Mouse (Mus musculus): ENCODE measurements around the gene Ptch2. TPM values are rescaled to one million over a fixed set of nuclear protein-coding genes. Genes with fewer than 3 reads are reported as not detected.
A peak's percentile ranks its signal among the peaks of the same experiment; 100 is the strongest.

The Ptch2 gene
- polyA plus RNA-seq (2015; fragmentation: Nextera tagmentation; extraction: Ambion mirVana), result 6.5 and 7.0 TPM in 2 replicates

GRCm38 (mm10) chr4:117095551-117096452, at the start of gene Ptch2:
Ptch2 (plus strand) TSS chr4:117096075.
- no peaks in the 10 kb centered on the region for H3K27me3 ChIP-seq (replicated peaks)
- H3K9ac ChIP-seq, result peak within 1 kb of the TSS; percentile 36
- peaks cover 17% of the 10 kb centered on the region; the same call in 1 of the 2 replicates for H3K4me1 ChIP-seq
- H3K4me3 ChIP-seq (replicated peaks), result peak within 1 kb of the TSS; percentile 62
- H3K9me3 ChIP-seq, result no peaks in the 10 kb centered on the region
- no peaks in the 10 kb centered on the region for H3K36me3 ChIP-seq
- WGBS, result under 1% methylated on average over 46 of the region's 50 CpGs
- ATAC-seq (ENCODE audit: insufficient read depth, low FRiP score, low read depth), result peak; percentile 69
- H3K27ac ChIP-seq, result peak within 1 kb of the TSS; percentile 74
- H3K4me2 ChIP-seq, result peak within 1 kb of the TSS; percentile 96

- ATAC-seq (ENCODE audit: insufficient read depth, low FRiP score, low read depth), result no peak
- 73% methylated on average over 3 of the region's 3 CpGs for WGBS
- no peak overlapping the region for H3K4me3 ChIP-seq (replicated peaks)
These were observed 47.0 kb upstream of the Ptch2 start for GRCm38 (mm10) chr4:117048836-117049235.

GRCm38 (mm10) chr4:117049485-117049884, 46.4 kb upstream of the Ptch2 start:
- Histone ChIP-seq H3K9ac (no peak overlapping the region), H3K9me3 (no peaks in the 10 kb centered on the region), H3K36me3 (no peaks in the 10 kb centered on the region), H3K4me1 (no peaks in the 10 kb centered on the region), H3K27me3 (replicated peaks) (no peaks in the 10 kb centered on the region), H3K4me3 (replicated peaks) (no peak overlapping the region), H3K4me2 (no peak overlapping the region), H3K27ac (no peak overlapping the region)
- 88% methylated on average over 1 of the region's 1 CpGs for WGBS
- no peak for ATAC-seq (ENCODE audit: insufficient read depth, low FRiP score, low read depth)

More at GRCm38 (mm10) chr4:117048836-117049235, 47.0 kb upstream of the Ptch2 start:
- Histone ChIP-seq H3K27me3 (replicated peaks) (no peaks in the 10 kb centered on the region), H3K9ac (no peak overlapping the region), H3K36me3 (no peaks in the 10 kb centered on the region), H3K27ac (no peak overlapping the region), H3K4me1 (no peaks in the 10 kb centered on the region), H3K9me3 (no peaks in the 10 kb centered on the region), H3K4me2 (no peak overlapping the region)

- no peak for ATAC-seq (ENCODE audit: insufficient read depth, low FRiP score, low read depth)
- H3K4me1 ChIP-seq, result no peaks in the 10 kb centered on the region
- no peak overlapping the region for H3K4me3 ChIP-seq (replicated peaks)
- no peaks in the 10 kb centered on the region for H3K9me3 ChIP-seq
- H3K4me2 ChIP-seq, result no peak overlapping the region
- H3K27ac ChIP-seq, result no peak overlapping the region
- H3K36me3 ChIP-seq, result no peaks in the 10 kb centered on the region
- no peak overlapping the region for H3K9ac ChIP-seq
- 79% methylated on average over 4 of the region's 4 CpGs for WGBS
- no peaks in the 10 kb centered on the region for H3K27me3 ChIP-seq (replicated peaks)
These were observed 43.2 kb upstream of the Ptch2 start for GRCm38 (mm10) chr4:117052626-117053025.

GRCm38 (mm10) chr4:117053956-117054355, 41.9 kb upstream of the Ptch2 start:
- WGBS, result 86% methylated on average over 4 of the region's 4 CpGs
- Histone ChIP-seq H3K4me3 (replicated peaks) (no peak overlapping the region), H3K9me3 (no peaks in the 10 kb centered on the region), H3K27ac (no peak overlapping the region), H3K4me2 (no peak overlapping the region), H3K36me3 (no peaks in the 10 kb centered on the region), H3K27me3 (replicated peaks) (no peaks in the 10 kb centered on the region), H3K9ac (no peak overlapping the region), H3K4me1 (no peaks in the 10 kb centered on the region)
- ATAC-seq (ENCODE audit: insufficient read depth, low FRiP score, low read depth), result no peak

- Histone ChIP-seq H3K4me1 (no peaks in the 10 kb centered on the region), H3K36me3 (no peaks in the 10 kb centered on the region), H3K4me3 (replicated peaks) (no peak overlapping the region), H3K9me3 (no peaks in the 10 kb centered on the region), H3K27ac (peak overlapping the region; percentile 1; the same call in 1 of the 2 replicates), H3K4me2 (no peak overlapping the region), H3K9ac (no peak overlapping the region), H3K27me3 (replicated peaks) (no peaks in the 10 kb centered on the region)
- peak; percentile 93; the same call in 1 of the 2 replicates for ATAC-seq (ENCODE audit: insufficient read depth, low FRiP score, low read depth)
These were observed 39.8 kb upstream of the Ptch2 start for GRCm38 (mm10) chr4:117056102-117056501.

GRCm38 (mm10) chr4:117056514-117056913, 39.4 kb upstream of the Ptch2 start:
- no peaks in the 10 kb centered on the region for H3K36me3 ChIP-seq
- H3K27ac ChIP-seq, result peak overlapping the region; percentile 1; the same call in 1 of the 2 replicates

GRCm38 (mm10) chr4:117058512-117058911, 37.4 kb upstream of the Ptch2 start:
- no peaks in the 10 kb centered on the region for H3K36me3 ChIP-seq

More at GRCm38 (mm10) chr4:117056514-117056913, 39.4 kb upstream of the Ptch2 start:
- Histone ChIP-seq H3K4me2 (no peak overlapping the region), H3K9me3 (no peaks in the 10 kb centered on the region), H3K9ac (no peak overlapping the region), H3K4me1 (no peaks in the 10 kb centered on the region), H3K27me3 (replicated peaks) (no peaks in the 10 kb centered on the region), H3K4me3 (replicated peaks) (no peak overlapping the region)
- peak; percentile 29; the same call in 1 of the 2 replicates for ATAC-seq (ENCODE audit: insufficient read depth, low FRiP score, low read depth)
- 80% methylated on average over 2 of the region's 2 CpGs for WGBS

GRCm38 (mm10) chr4:117062700-117063390, 33.0 kb upstream of the Ptch2 start:
- no peak for ATAC-seq (ENCODE audit: insufficient read depth, low FRiP score, low read depth)
- Histone ChIP-seq H3K9ac (no peak overlapping the region), H3K27me3 (replicated peaks) (no peaks in the 10 kb centered on the region), H3K36me3 (peaks cover 9% of the 10 kb centered on the region; the same call in 1 of the 2 replicates), H3K4me3 (replicated peaks) (no peak overlapping the region), H3K4me1 (no peaks in the 10 kb centered on the region), H3K9me3 (no peaks in the 10 kb centered on the region), H3K27ac (no peak overlapping the region), H3K4me2 (no peak overlapping the region)
- WGBS, result 56% methylated on average over 4 of the region's 4 CpGs

More at GRCm38 (mm10) chr4:117058512-117058911, 37.4 kb upstream of the Ptch2 start:
- H3K27ac ChIP-seq, result no peak overlapping the region
- H3K4me2 ChIP-seq, result no peak overlapping the region
- ATAC-seq (ENCODE audit: insufficient read depth, low FRiP score, low read depth), result no peak
- WGBS, result 80% methylated on average over 4 of the region's 4 CpGs
- H3K9ac ChIP-seq, result no peak overlapping the region
- no peaks in the 10 kb centered on the region for H3K4me1 ChIP-seq
- no peaks in the 10 kb centered on the region for H3K9me3 ChIP-seq
- H3K4me3 ChIP-seq (replicated peaks), result no peak overlapping the region
- no peaks in the 10 kb centered on the region for H3K27me3 ChIP-seq (replicated peaks)

GRCm38 (mm10) chr4:117068035-117068434, 27.8 kb upstream of the Ptch2 start:
- H3K27ac ChIP-seq, result no peak overlapping the region
- H3K9ac ChIP-seq, result no peak overlapping the region
- H3K9me3 ChIP-seq, result no peaks in the 10 kb centered on the region
- WGBS, result 89% methylated on average over 7 of the region's 7 CpGs
- no peak for ATAC-seq (ENCODE audit: insufficient read depth, low FRiP score, low read depth)
- H3K36me3 ChIP-seq, result peaks cover 9% of the 10 kb centered on the region; the same call in 1 of the 2 replicates
- H3K4me1 ChIP-seq, result no peaks in the 10 kb centered on the region
- H3K4me2 ChIP-seq, result no peak overlapping the region
- H3K4me3 ChIP-seq (replicated peaks), result no peak overlapping the region
- no peaks in the 10 kb centered on the region for H3K27me3 ChIP-seq (replicated peaks)

- H3K9ac ChIP-seq, result no peak overlapping the region
- no peak overlapping the region for H3K27ac ChIP-seq
- 100% methylated on average over 1 of the region's 1 CpGs for WGBS
- no peaks in the 10 kb centered on the region for H3K27me3 ChIP-seq (replicated peaks)
- peaks cover 12% of the 10 kb centered on the region; the same call in 1 of the 2 replicates for H3K36me3 ChIP-seq
- ATAC-seq (ENCODE audit: insufficient read depth, low FRiP score, low read depth), result no peak
- no peaks in the 10 kb centered on the region for H3K9me3 ChIP-seq
- H3K4me1 ChIP-seq, result no peaks in the 10 kb centered on the region
- no peak overlapping the region for H3K4me2 ChIP-seq
- H3K4me3 ChIP-seq (replicated peaks), result no peak overlapping the region
These were observed 26.2 kb upstream of the Ptch2 start for GRCm38 (mm10) chr4:117069647-117070046.

- no peak for ATAC-seq (ENCODE audit: insufficient read depth, low FRiP score, low read depth)
These were observed 25.3 kb upstream of the Ptch2 start for GRCm38 (mm10) chr4:117070624-117071023.

More at GRCm38 (mm10) chr4:117070624-117071023, 25.3 kb upstream of the Ptch2 start:
- no peaks in the 10 kb centered on the region for H3K4me1 ChIP-seq
- WGBS, result 79% methylated on average over 4 of the region's 4 CpGs
- no peak overlapping the region for H3K4me3 ChIP-seq (replicated peaks)
- peaks cover 8% of the 10 kb centered on the region; the same call in 1 of the 2 replicates for H3K36me3 ChIP-seq
- H3K9me3 ChIP-seq, result no peaks in the 10 kb centered on the region
- no peak overlapping the region for H3K9ac ChIP-seq
- no peak overlapping the region for H3K4me2 ChIP-seq
- H3K27me3 ChIP-seq (replicated peaks), result no peaks in the 10 kb centered on the region
- H3K27ac ChIP-seq, result no peak overlapping the region
